Mouse (Mus musculus) G1E (cell line): ENCODE measurements around the gene Pgm5.

Experiments used
- CTCF ChIP-seq: IDR thresholded peaks from 2 replicates; pipeline ENCODE4 v1.5.1; 2012; ENCODE audit warnings: low read depth, low read length, inconsistent platforms, mixed read lengths
- GATA1 ChIP-seq: IDR thresholded peaks from 2 replicates; pipeline ENCODE4 v1.6.1; 2012; ENCODE audit warnings: borderline replicate concordance, low read length, inconsistent platforms, mixed read lengths
- POLR2AphosphoS5 ChIP-seq: IDR thresholded peaks from 2 replicates; pipeline ENCODE4 v1.6.1; 2012; ENCODE audit warnings: low read depth, low read length, inconsistent platforms; ENCODE audit not compliant: insufficient replicate concordance

DNA sequence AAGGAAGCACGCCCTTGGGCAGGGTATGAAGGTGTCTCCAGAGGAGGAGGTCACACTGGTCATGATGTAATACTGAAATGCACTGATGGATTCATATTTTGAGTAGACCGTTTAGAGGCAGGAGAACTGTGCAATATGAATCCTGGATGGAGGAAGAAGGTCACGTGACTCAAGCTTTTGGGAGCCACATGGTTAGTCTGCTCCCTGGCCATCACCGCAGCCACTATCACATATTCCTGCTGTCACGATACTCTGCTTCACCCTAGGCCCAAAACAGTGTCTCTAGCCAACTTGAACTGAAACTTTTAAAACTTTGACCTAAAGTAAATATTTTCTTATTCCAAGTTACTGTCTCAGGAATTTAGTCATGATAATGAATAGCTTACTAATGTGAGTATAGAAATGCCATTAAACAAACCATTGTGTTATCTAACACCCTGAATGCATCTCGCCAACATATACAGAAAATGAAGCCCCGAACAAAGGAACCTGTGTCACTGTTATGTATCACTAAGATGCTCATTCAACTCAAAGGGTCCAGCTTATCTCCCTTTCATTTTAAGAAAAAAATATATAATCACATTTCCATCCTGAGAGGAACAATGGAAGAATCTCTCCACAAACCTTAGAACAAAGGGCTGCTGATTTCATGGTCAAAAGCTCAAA lies 108.6 kb downstream of the Pgm5 start:
- TF ChIP-seq CTCF: no peak
- no peak for TF ChIP-seq GATA1
- TF ChIP-seq POLR2AphosphoS5: no peak
